Mouse (Mus musculus): ENCODE results near the gene Zfhx3. TPM values are rescaled to one million over a fixed set of nuclear protein-coding genes. Genes with fewer than 3 reads are reported as not detected.

Gene Zfhx3
- polyA plus RNA-seq, 1 experiment from 2014 or later, result 44.7 TPM

DNA sequence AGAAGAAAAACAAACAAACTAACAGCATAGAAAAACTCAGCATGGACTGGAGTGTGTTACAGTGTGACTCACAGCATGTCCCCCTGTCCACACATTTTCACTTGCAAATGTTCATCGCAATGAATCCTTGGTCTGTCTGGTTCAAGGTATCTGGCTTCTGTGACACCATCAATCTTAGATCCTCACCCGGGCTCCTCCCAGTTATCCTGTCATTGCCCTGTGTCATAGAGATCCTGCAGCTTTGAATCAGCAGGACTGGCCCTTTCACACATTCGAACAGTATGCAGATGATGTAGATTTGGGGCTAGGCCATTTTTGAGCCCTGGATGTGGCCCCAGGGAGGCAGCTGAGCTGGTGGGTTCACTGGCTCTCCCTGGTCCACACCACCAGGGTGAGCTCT, 278.1 kb downstream of the Zfhx3 start:
- WGBS, result 77% methylated on average over 3 of the region's 3 CpGs
- Histone ChIP-seq H3K36me3 (ENCODE audit: control insufficient read depth, insufficient read depth, low read length) (no peaks in the 10 kb centered on the region), H3K4me2 (ENCODE audit: low read length) (no peak overlapping the region), H3K9me3 (replicated peaks; ENCODE audit: control insufficient read depth, low read length, poor library complexity, severe bottlenecking) (no peaks in the 10 kb centered on the region), H3K27me3 (ENCODE audit: control insufficient read depth, insufficient read depth, low read depth, low read length) (no peaks in the 10 kb centered on the region), H3K9ac (ENCODE audit: low read depth, low read length) (no peak overlapping the region), H3K27ac (ENCODE audit: low read length) (no peak overlapping the region), H3K4me3 (ENCODE audit: low read depth, low read length) (no peak overlapping the region), H3K4me1 (ENCODE audit: control insufficient read depth, insufficient read depth, low read length) (peaks cover 16% of the 10 kb centered on the region)
- ATAC-seq, result no peak

DNA sequence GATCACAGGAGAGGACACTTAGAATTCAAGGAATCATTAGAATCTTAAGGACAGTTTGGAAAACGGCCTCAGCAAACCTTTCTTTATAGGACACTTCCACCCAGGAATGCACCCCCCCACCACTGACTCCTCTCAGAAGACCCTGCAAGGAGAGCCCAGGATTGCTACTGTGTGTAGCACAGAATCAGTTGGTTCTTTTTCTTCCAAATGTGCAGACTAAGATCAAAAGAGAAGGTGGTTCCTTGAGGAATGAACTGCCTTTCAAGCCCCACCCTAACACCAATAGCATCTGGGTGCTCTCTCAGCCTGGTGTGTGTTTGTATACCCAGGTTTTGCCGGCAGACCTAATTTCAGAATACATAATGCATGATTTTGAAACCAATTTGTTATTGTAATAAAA, 279.6 kb downstream of the Zfhx3 start:
- ATAC-seq, result no peak
- Histone ChIP-seq H3K27ac (ENCODE audit: low read length) (no peak overlapping the region), H3K4me1 (ENCODE audit: control insufficient read depth, insufficient read depth, low read length) (peaks cover 16% of the 10 kb centered on the region), H3K4me2 (ENCODE audit: low read length) (no peak overlapping the region), H3K27me3 (ENCODE audit: control insufficient read depth, insufficient read depth, low read depth, low read length) (no peaks in the 10 kb centered on the region), H3K9me3 (replicated peaks; ENCODE audit: control insufficient read depth, low read length, poor library complexity, severe bottlenecking) (no peaks in the 10 kb centered on the region), H3K36me3 (ENCODE audit: control insufficient read depth, insufficient read depth, low read length) (no peaks in the 10 kb centered on the region), H3K4me3 (ENCODE audit: low read depth, low read length) (no peak overlapping the region), H3K9ac (ENCODE audit: low read depth, low read length) (no peak overlapping the region)
- WGBS, result 54% methylated on average over 2 of the region's 2 CpGs

DNA sequence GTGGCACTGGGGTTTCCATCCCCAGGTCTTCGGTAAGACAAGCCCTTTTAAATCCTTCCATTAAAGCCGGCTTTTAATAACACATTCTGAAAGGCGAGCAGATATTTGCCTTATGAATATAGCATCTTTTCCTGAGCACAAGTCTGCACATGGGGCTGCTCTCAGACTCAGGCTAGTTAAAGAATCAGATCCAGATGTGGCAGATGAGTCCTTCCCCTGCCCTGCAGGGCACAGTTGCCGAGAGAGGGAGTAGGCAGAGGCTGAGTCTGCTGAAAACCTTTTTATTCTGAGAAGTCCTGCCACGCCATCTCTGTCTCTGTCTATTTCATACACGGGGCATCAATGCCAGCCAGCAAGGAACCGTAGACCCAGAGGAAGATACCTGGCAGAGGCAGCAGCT, 289.9 kb downstream of the Zfhx3 start:
- no peak overlapping the region for H3K4me2 ChIP-seq (ENCODE audit: low read length)
- peak overlapping the region; percentile 2; the same call in 1 of the 2 replicates for H3K27ac ChIP-seq (ENCODE audit: low read length)
- H3K4me3 ChIP-seq (ENCODE audit: low read depth, low read length), result no peak overlapping the region
- H3K36me3 ChIP-seq (ENCODE audit: control insufficient read depth, insufficient read depth, low read length), result no peaks in the 10 kb centered on the region
- H3K9ac ChIP-seq (ENCODE audit: low read depth, low read length), result no peak overlapping the region
- WGBS, result 72% methylated on average over 7 of the region's 7 CpGs
- H3K9me3 ChIP-seq (replicated peaks; ENCODE audit: control insufficient read depth, low read length, poor library complexity, severe bottlenecking), result no peaks in the 10 kb centered on the region
- no peaks in the 10 kb centered on the region for H3K27me3 ChIP-seq (ENCODE audit: control insufficient read depth, insufficient read depth, low read depth, low read length)
- H3K4me1 ChIP-seq (ENCODE audit: control insufficient read depth, insufficient read depth, low read length), result 0 out of 2 replicates have a peak, but pooled peaks cover 4% of the 10 kb centered on the region
- ATAC-seq, result no peak

DNA sequence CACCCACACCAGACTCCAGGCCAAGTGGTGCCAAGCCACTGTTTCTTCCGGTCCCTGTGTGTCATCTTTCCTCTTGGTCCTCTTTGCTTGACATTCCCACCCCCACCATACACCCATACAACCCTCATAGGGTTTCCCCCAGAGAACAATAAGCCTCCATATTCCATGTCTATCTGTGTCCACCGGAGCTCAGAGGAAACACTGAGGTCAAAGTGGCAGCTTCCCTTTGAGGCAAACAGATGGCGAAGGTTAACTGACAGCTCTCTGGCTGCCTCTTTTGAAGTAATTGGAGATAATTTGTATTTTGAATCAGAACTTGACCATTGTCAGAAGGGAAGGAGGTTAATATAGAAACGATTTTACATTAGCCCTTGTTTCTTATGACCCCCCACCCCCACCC, 292.0 kb downstream of the Zfhx3 start:
- H3K36me3 ChIP-seq (ENCODE audit: control insufficient read depth, insufficient read depth, low read length), result no peaks in the 10 kb centered on the region
- ATAC-seq, result no peak
- 0 out of 2 replicates have a peak, but pooled peaks cover 4% of the 10 kb centered on the region for H3K4me1 ChIP-seq (ENCODE audit: control insufficient read depth, insufficient read depth, low read length)
- no peak overlapping the region for H3K27ac ChIP-seq (ENCODE audit: low read length)
- no peaks in the 10 kb centered on the region for H3K9me3 ChIP-seq (replicated peaks; ENCODE audit: control insufficient read depth, low read length, poor library complexity, severe bottlenecking)
- H3K27me3 ChIP-seq (ENCODE audit: control insufficient read depth, insufficient read depth, low read depth, low read length), result no peaks in the 10 kb centered on the region
- no peak overlapping the region for H3K4me3 ChIP-seq (ENCODE audit: low read depth, low read length)
- no peak overlapping the region for H3K4me2 ChIP-seq (ENCODE audit: low read length)
- WGBS, result 42% methylated on average over 4 of the region's 4 CpGs
- H3K9ac ChIP-seq (ENCODE audit: low read depth, low read length), result no peak overlapping the region

DNA sequence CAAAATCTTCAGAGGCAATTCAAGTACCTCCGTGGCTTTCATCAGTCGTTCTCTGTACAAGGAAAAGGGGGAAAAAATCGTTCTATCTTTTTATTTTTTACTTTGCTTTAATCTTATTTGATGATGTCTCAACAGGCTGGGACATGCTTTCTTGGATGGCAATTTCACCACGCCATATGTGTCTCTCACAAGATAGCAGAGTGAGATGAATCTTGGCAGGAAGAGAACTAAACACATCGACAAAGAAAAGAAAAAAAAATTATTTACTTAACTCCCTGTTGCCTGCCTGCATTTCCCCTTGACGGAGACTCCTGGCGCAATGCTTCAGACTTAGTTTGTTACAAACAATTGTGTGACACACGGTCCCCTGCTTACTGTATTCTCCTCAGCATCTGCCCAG, 294.3 kb downstream of the Zfhx3 start:
- no peak for ATAC-seq
- no peak overlapping the region for H3K4me3 ChIP-seq (ENCODE audit: low read depth, low read length)
- H3K9me3 ChIP-seq (replicated peaks; ENCODE audit: control insufficient read depth, low read length, poor library complexity, severe bottlenecking), result no peaks in the 10 kb centered on the region
- no peak overlapping the region for H3K27ac ChIP-seq (ENCODE audit: low read length)
- H3K4me2 ChIP-seq (ENCODE audit: low read length), result no peak overlapping the region
- H3K36me3 ChIP-seq (ENCODE audit: control insufficient read depth, insufficient read depth, low read length), result no peaks in the 10 kb centered on the region
- H3K4me1 ChIP-seq (ENCODE audit: control insufficient read depth, insufficient read depth, low read length), result peaks cover 13% of the 10 kb centered on the region; the same call in 1 of the 2 replicates
- no peaks in the 10 kb centered on the region for H3K27me3 ChIP-seq (ENCODE audit: control insufficient read depth, insufficient read depth, low read depth, low read length)
- 56% methylated on average over 8 of the region's 8 CpGs for WGBS
- no peak overlapping the region for H3K9ac ChIP-seq (ENCODE audit: low read depth, low read length)

DNA sequence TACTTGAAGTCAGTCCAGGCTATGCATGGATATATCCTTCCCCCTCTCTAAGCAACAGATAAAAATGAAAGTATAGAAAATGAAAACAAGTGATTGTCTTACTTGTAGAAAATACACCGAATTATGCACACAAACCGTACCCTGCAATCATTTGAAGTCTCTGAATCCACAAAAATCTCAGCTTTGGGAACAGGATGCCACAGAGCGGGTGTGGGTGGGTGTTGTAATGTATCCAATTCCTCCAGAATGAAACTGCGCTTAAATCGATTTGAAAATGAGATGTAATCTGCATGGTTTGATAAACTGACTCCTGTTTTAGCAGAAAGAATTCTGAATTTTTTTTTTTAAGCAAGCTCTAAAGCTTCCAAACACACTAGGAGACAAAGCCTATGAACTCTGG, 297.1 kb downstream of the Zfhx3 start:
- Histone ChIP-seq H3K27ac (ENCODE audit: low read length) (no peak overlapping the region), H3K9me3 (replicated peaks; ENCODE audit: control insufficient read depth, low read length, poor library complexity, severe bottlenecking) (no peaks in the 10 kb centered on the region), H3K9ac (ENCODE audit: low read depth, low read length) (no peak overlapping the region), H3K4me3 (ENCODE audit: low read depth, low read length) (no peak overlapping the region), H3K4me2 (ENCODE audit: low read length) (no peak overlapping the region), H3K4me1 (ENCODE audit: control insufficient read depth, insufficient read depth, low read length) (peaks cover 13% of the 10 kb centered on the region; the same call in 1 of the 2 replicates), H3K36me3 (ENCODE audit: control insufficient read depth, insufficient read depth, low read length) (no peaks in the 10 kb centered on the region), H3K27me3 (ENCODE audit: control insufficient read depth, insufficient read depth, low read depth, low read length) (no peaks in the 10 kb centered on the region)
- no peak for ATAC-seq
- WGBS, result 81% methylated on average over 5 of the region's 5 CpGs

DNA sequence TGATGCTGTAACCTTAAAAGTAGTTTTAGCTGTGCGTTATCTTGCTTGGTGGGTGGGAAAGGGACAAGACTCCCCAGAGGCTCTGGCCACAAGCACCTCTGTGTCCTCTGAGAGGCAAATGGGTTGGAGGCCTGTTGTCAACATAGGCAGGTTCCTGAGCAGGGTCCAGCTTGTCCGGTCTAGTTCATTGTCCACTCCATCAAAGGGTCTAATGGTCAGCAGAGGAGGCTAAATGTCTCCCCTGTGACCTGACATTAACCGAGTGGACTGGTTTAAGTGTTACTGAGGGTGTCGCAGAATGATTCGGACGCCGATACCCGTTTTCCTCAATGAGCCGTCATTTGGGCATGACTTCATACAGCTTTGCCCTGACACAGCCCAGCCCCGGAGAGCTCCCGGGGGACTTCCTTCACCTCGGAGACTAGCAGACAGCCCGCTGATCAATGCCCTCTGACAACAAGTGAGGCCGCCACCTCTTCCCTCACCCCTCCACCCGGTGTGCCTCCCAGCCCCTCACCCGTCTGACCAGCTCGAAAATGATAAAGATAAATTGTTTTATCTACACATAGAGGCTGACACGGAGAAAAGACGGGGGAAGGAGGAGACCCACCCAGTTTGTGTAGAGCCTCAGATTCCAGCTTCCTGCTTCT, 298.7 kb downstream of the Zfhx3 start:
- ATAC-seq, result peak; percentile 36; the same call in 1 of the 2 replicates
- no peaks in the 10 kb centered on the region for H3K9me3 ChIP-seq (replicated peaks; ENCODE audit: control insufficient read depth, low read length, poor library complexity, severe bottlenecking)
- H3K36me3 ChIP-seq (ENCODE audit: control insufficient read depth, insufficient read depth, low read length), result no peaks in the 10 kb centered on the region
- H3K27ac ChIP-seq (ENCODE audit: low read length), result peak overlapping the region; percentile 74
- peak overlapping the region; percentile 43 for H3K4me2 ChIP-seq (ENCODE audit: low read length)
- 15% methylated on average over 19 of the region's 19 CpGs for WGBS
- peak overlapping the region; percentile 34; the same call in 1 of the 2 replicates for H3K9ac ChIP-seq (ENCODE audit: low read depth, low read length)
- H3K4me3 ChIP-seq (ENCODE audit: low read depth, low read length), result no peak overlapping the region
- H3K27me3 ChIP-seq (ENCODE audit: control insufficient read depth, insufficient read depth, low read depth, low read length), result no peaks in the 10 kb centered on the region
- H3K4me1 ChIP-seq (ENCODE audit: control insufficient read depth, insufficient read depth, low read length), result peaks cover 21% of the 10 kb centered on the region

DNA sequence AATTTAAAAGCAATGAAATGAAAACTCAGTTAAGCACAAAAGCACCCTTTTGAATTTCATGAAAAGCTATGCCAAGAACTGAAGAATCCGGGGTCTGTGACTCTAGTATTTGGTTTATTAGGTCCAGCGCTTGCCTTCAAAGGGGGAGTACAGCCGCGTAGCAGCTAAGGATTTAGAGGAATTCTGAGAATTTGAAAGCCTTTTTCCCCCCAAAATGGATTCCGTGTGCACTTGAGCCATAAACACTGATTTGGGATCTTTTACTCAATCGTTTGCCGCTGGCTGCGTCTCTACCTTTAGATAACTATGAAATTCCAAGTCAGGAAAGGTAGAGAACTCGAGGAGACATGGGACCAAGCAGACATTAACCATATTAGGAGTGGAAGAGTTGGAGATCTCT, 300.8 kb downstream of the Zfhx3 start:
- H3K4me3 ChIP-seq (ENCODE audit: low read depth, low read length), result no peak overlapping the region
- no peaks in the 10 kb centered on the region for H3K36me3 ChIP-seq (ENCODE audit: control insufficient read depth, insufficient read depth, low read length)
- H3K27me3 ChIP-seq (ENCODE audit: control insufficient read depth, insufficient read depth, low read depth, low read length), result no peaks in the 10 kb centered on the region
- no peak for ATAC-seq
- no peak overlapping the region for H3K9ac ChIP-seq (ENCODE audit: low read depth, low read length)
- no peaks in the 10 kb centered on the region for H3K9me3 ChIP-seq (replicated peaks; ENCODE audit: control insufficient read depth, low read length, poor library complexity, severe bottlenecking)
- 21% methylated on average over 9 of the region's 9 CpGs for WGBS
- no peak overlapping the region for H3K4me2 ChIP-seq (ENCODE audit: low read length)
- peaks cover 39% of the 10 kb centered on the region for H3K4me1 ChIP-seq (ENCODE audit: control insufficient read depth, insufficient read depth, low read length)
- peak overlapping the region; percentile 88 for H3K27ac ChIP-seq (ENCODE audit: low read length)

DNA sequence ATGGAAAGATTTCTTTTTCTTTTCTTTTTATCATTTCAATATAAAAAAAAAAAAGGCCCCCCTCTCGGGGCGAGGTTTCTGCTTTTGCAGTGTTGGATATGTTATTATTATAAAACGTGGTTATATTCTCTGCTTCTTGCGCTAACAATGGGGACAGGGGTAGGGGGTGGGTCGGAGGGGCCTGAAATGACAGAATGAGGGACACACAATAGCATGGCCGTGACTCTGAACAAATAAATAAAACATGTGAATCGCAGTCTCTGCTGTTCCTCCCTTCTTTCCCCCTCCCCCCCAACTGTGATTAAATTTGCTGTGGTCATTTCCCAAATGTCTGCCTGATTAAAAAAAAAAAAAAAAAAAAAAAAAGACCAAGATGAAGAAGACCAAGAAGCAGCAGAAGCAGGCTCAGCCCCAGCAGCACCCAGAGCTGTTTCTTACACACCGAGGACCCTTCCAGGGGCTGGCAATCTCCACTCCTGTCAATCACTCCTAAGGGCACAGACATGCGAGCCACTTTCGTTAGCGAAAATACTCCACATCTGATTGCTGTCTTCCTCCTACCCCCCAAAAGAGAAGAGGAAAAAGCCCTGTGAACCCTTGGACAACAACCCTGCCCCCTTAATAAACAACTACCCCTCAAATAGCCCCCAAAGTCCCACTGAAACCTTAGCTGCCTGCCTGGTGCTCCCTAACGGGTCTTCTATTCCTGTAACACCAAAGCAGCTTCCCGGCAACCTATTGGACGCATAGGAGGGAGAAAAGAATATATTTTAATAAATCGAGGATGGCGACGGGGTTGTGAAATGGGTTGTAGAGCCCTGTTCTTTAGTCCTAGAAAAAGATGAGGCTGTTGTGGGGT, 302.4 kb downstream of the Zfhx3 start:
- Histone ChIP-seq H3K9me3 (replicated peaks; ENCODE audit: control insufficient read depth, low read length, poor library complexity, severe bottlenecking) (no peaks in the 10 kb centered on the region), H3K4me2 (ENCODE audit: low read length) (peak overlapping the region; percentile 45), H3K4me3 (ENCODE audit: low read depth, low read length) (peak overlapping the region; percentile 16; the same call in 1 of the 2 replicates), H3K36me3 (ENCODE audit: control insufficient read depth, insufficient read depth, low read length) (no peaks in the 10 kb centered on the region), H3K9ac (ENCODE audit: low read depth, low read length) (peak overlapping the region; percentile 60; the same call in 1 of the 2 replicates), H3K27ac (ENCODE audit: low read length) (peak overlapping the region; percentile 88), H3K27me3 (ENCODE audit: control insufficient read depth, insufficient read depth, low read depth, low read length) (no peaks in the 10 kb centered on the region), H3K4me1 (ENCODE audit: control insufficient read depth, insufficient read depth, low read length) (peaks cover 41% of the 10 kb centered on the region)
- peak; percentile 68; the same call in 1 of the 2 replicates for ATAC-seq
- 9% methylated on average over 17 of the region's 17 CpGs for WGBS

All from midbrain, embryonic 16.5 days (tissue).